Mouse (Mus musculus): ENCODE measurements around the gene Fbxo41.

GRCm38 (mm10) chr6:85483843-85484721, 18.7 kb downstream of the Fbxo41 start:
- TF ChIP-seq CTCF (IDR thresholded peaks at IDR 0.05): no peak
- no peak for TF ChIP-seq POLR2A (IDR thresholded peaks at IDR 0.05; ENCODE audit: insufficient read depth, low read depth, low read length)

All from heart, adult 2 months (tissue).